Mouse (Mus musculus) cortical plate, adult 2 months (tissue): ENCODE measurements around the gene Rbm47. TPM values are rescaled to one million over a fixed set of nuclear protein-coding genes. Genes with fewer than 3 reads are reported as not detected.

Source experiments
- H3K27ac ChIP-seq: fragments of 200-500 bp; 2 replicates; pipeline ENCODE4 v1.5.1; 2012; ENCODE audit warnings: low read length, control low read depth, inconsistent platforms; ENCODE audit not compliant: insufficient read depth
- H3K4me1 ChIP-seq: fragments of 200-500 bp; 2 replicates; pipeline ENCODE4 v1.6.1; 2011; ENCODE audit warnings: low read length; ENCODE audit not compliant: control insufficient read depth, insufficient read depth
- H3K4me3 ChIP-seq: fragments of 200-500 bp; 2 replicates; pipeline ENCODE4 v1.5.1; 2011; ENCODE audit warnings: mild to moderate bottlenecking, low read length, control low read depth; ENCODE audit not compliant: insufficient read depth
- CTCF ChIP-seq: fragments of 200-500 bp; IDR thresholded peaks from 2 replicates; pipeline ENCODE4 v1.5.1; 2011; ENCODE audit warnings: mild to moderate bottlenecking, control low read depth, low read length; ENCODE audit not compliant: insufficient read depth; ENCODE audit errors: extremely low read depth
- POLR2A ChIP-seq: fragments of 200-500 bp; IDR thresholded peaks from 2 replicates; pipeline ENCODE4 v1.6.1; 2011; ENCODE audit warnings: mild to moderate bottlenecking, low read length, control low read depth; ENCODE audit not compliant: insufficient read depth; ENCODE audit errors: extremely low read depth
- polyA plus RNA-seq: library from polyadenylated mRNA; depleted of rRNA; stranded (reverse); fragments of >200 nt; gene quantifications from 2 replicates; pipeline ENCODE4 v1.2.3, GENCODE M21; 2012

Gene Rbm47
- polyA plus RNA-seq, 1 experiment = 0.73 TPM

DNA sequence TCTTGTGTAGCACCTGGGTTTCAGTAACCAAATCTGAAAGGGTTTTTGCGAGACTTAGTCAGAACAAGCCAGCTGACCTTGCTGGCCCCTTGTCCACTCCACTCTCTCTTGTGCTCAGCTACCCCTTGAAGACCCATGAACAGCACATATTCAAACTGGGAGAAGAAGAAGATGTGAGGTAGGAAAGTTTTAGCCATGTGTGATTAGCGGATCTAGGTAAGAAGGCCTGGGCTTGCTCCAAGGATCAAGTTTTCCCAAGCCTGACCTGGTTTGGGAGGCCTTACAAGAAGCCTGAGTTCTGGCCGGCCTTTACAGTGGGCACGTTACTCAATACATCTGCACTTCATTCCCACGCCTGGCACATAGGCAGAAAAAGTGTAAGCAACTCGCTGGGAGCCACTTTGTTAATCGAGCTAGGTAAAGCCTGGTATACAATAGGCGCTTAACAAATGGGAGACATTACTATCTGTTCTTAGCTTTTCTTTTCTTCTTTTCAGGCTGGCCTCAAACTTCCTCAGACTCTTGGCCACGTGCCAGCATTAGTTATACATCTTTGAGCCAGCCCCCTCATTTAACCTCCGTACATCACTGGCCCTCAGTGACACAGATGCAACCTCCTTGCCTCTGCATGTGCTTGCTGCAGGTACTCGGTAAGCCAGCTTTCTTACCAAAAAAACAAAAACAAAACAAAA, 37.6 kb downstream of the Rbm47 start:
- H3K4me3 ChIP-seq = no peak overlapping the region
- no peak overlapping the region for H3K27ac ChIP-seq
- TF ChIP-seq POLR2A (no peak), CTCF (no peak)

DNA sequence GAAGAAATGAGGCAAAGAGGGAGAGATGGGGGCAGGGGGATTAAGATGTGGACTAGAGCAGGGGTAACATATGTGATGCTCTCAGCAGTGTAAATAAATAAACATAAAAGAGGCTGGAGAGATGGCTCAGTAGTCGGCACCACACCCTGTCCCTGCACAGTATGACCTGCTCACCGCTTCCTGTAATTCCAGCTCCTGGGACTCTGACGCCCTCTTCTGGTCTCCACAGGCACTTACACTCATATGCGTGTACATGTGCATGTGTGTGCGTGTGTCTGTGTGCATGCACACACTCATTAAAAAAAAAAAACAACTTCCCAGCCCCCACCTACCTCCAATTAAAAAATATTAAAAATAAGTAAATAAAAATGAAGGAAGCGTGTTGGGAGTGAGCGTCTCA, 38.3 kb downstream of the Rbm47 start:
- no peak for TF ChIP-seq CTCF
- no peak overlapping the region for H3K27ac ChIP-seq

More for the DNA sequence above, 37.6 kb downstream of the Rbm47 start:
- H3K4me1 ChIP-seq = no peaks in the 10 kb centered on the region

DNA sequence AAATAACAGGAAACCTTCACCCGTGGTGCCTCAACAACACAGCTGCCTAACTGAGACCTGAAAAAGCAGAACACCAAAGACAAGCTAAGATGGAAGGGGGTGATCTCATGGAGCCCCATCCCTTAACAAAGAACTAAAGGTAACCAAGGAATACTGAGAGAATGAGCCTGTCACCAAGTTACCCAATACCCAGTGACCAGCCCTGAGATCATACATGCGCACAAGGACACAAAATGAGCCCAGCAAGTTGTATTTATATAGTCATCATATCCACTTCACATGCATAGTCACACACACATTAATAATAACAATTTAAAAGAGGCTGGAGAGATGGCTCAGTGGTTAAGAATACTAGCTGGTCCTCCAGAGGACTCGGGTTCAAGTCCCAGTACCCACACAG, 44.0 kb downstream of the Rbm47 start:
- TF ChIP-seq CTCF (no peak), POLR2A (no peak)
- Histone ChIP-seq H3K27ac (no peak overlapping the region), H3K4me1 (no peaks in the 10 kb centered on the region), H3K4me3 (no peak overlapping the region)

More for the DNA sequence above, 38.3 kb downstream of the Rbm47 start:
- Histone ChIP-seq H3K4me1 (no peaks in the 10 kb centered on the region), H3K4me3 (no peak overlapping the region)

DNA sequence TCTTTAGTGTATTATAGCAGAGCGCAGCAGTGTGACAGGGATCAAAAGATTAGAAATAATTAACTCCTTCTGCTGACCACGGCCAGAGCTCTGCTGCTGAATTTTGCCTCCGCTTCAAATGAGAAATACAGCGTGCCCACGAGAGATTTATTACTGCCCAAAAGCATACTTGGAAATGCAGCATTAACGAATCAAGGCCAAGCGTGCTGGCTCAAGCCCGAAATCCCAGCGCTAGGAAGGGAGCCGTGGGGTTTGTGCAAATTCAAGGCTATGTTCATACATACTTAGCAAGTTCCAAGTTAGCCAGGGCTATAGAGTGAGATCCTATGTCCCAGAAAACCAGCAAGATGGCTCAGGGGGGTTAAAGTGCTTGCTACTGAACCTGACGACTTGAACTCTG, 47.5 kb downstream of the Rbm47 start:
- no peak for TF ChIP-seq POLR2A
- no peak for TF ChIP-seq CTCF
- H3K4me3 ChIP-seq = no peak overlapping the region
- no peaks in the 10 kb centered on the region for H3K4me1 ChIP-seq
- H3K27ac ChIP-seq = no peak overlapping the region

DNA sequence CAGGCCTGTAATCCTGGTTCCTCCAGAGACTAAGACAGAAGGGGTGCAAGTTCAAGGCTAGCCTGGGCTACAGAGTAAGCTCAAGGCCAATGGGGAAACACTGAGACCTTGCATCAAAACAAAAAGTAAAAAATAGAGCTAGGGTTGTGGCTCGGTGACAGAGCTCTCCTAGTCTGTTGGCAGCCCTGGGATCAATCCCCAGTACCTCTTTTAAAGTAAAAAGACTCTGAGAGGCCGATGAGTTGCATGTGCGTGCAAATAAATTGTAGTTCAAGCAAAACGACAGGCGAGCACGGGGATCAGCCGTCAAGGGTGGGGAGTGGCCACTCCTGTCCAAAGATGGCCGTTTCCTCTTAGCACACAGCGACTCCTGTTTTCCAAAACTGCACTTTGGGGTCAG, 48.0 kb downstream of the Rbm47 start:
- Histone ChIP-seq H3K4me1 (no peaks in the 10 kb centered on the region), H3K27ac (no peak overlapping the region), H3K4me3 (no peak overlapping the region)
- TF ChIP-seq CTCF = no peak
- no peak for TF ChIP-seq POLR2A

DNA sequence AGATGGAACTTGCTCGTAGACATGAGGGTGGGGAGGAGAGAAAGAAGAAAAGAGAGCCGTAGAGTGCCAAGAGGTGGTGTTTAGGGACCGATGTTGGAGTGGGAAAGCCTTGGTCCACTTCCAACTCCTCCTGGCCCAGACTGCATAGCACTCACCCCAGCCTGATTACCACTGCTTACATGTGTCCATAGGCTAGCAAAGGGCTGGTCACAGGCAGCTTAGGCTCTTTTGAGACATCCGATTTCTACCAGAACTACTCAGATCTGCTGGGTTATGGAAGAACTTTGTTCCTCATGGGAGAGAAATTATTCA, 48.9 kb downstream of the Rbm47 start:
- no peaks in the 10 kb centered on the region for H3K4me1 ChIP-seq
- no peak for TF ChIP-seq CTCF
- TF ChIP-seq POLR2A = no peak

DNA sequence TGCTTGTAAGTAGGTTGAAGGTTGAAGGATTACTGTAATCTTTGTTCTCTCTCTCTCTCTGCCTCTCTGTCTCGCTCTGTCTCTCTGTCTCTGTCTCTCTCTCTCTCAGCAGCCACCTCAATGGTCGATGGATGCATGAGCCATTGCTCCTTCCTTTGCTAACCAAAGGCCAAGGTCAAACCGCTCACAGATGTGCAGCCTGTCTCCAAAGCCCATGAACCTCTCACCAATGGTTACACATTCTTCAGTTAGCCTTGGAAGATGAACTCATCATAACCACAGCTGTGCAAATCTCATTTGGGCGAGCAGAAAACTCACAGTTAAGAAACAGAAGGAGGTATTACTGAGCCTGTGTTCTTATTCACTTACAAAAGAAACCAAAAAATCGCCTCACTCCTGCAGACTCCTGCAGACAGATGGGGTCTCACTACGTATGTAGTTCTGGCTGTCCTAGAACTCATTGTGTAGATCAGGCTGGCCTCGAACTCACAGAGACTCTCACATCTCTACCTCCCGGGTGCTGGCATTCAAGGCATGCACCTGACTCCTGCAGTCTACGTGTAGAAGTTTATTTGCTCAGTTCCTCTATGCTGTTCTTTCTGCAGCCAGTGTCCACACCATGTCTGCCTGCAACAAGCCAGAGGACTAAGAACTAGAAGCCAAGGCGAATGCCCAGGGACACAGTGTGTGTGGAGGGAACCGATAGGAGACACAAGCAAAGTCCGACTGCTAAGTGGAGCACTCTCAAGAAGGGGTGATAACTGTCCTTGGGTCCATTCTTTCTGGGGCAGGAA, 49.4 kb downstream of the Rbm47 start:
- Histone ChIP-seq H3K4me1 (no peaks in the 10 kb centered on the region), H3K27ac (no peak overlapping the region), H3K4me3 (no peak overlapping the region)
- TF ChIP-seq POLR2A = no peak
- TF ChIP-seq CTCF = no peak

More for the DNA sequence above, 48.9 kb downstream of the Rbm47 start:
- Histone ChIP-seq H3K4me3 (no peak overlapping the region), H3K27ac (no peak overlapping the region)

DNA sequence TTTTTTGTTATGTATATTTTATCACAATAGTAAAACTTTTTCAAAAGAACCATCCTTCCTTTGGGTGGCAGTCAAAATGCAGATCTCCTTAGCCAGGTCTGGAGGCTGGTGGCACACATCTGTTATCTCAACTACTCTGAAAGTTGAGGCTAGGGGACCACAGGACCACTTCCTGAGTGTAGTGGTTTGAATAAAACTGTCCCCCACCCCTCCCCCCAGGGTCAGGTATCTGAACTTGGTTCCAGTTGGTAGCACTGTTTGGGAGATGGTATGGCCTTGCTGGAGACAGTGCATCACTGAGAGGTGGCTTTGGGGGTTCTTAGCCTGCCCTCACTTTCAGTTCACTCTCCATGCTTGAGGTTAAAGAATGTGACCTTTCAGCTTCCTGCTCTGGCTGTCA, 51.7 kb downstream of the Rbm47 start:
- H3K27ac ChIP-seq = no peak overlapping the region
- no peaks in the 10 kb centered on the region for H3K4me1 ChIP-seq
- TF ChIP-seq POLR2A (no peak), CTCF (no peak)

DNA sequence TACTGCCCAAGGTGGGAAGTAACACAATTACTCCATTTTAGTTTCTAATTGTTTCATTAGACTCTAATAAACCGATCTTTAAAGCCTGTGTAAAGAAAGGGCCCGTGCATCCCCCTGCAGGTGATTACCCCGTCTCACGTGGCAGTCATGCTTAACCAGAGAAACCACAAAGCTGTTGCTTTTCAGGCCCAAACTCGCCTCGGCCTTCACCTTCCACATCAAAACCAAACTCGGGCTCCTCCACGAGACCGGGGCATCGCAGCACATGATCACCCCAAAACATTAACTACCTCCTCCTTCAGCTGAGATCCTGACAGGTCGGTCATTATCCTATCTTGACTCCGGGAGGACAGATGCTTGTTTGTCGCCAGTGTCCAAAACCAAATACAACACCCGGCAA, 58.2 kb downstream of the Rbm47 start:
- TF ChIP-seq POLR2A (no peak), CTCF (no peak)
- no peak overlapping the region for H3K4me3 ChIP-seq
- no peaks in the 10 kb centered on the region for H3K4me1 ChIP-seq
- no peak overlapping the region for H3K27ac ChIP-seq

More for the DNA sequence above, 51.7 kb downstream of the Rbm47 start:
- no peak overlapping the region for H3K4me3 ChIP-seq

DNA sequence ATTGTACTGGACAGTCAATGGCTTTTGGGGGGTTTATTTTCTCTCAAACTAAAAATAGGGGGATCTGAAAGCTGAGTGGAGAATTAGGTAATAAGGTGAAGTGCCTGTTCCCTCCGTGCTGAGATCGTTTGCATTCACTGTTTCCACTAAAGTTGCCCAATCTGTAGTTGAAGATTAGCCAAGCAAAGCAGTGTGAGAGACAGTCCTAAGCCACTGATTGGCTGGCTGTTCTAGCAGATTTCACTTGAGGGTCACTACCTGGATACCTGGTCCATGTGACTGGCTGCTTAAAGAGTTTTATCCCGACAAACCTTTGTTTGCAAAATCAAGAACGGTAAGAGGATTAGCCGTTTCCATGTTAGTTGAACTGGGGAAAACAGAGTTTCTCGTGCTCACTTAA, 58.7 kb downstream of the Rbm47 start:
- H3K4me3 ChIP-seq = no peak overlapping the region
- TF ChIP-seq CTCF = no peak
- TF ChIP-seq POLR2A = no peak

DNA sequence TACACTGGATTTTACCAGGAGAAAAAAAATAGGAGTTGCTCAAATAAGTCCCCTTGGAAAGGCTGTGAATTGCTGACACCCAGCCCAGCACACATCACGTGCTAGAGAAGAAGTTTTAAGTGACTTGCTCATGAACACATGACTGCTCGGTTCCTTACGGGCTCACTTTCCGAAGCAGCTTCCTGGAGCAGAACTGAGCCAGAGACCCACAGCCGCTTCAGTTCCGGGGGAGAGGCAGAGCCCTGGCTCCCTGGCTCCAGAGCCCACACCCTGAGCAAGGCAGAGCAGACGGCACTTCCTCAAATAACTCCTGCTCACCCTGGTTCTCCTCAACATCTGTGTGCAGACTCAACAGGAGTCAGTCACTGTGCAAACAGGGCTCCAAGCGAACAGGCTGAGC, 60.9 kb downstream of the Rbm47 start:
- H3K4me1 ChIP-seq = no peaks in the 10 kb centered on the region
- TF ChIP-seq CTCF (no peak), POLR2A (no peak)
- H3K4me3 ChIP-seq = no peak overlapping the region
- no peak overlapping the region for H3K27ac ChIP-seq

More for the DNA sequence above, 58.7 kb downstream of the Rbm47 start:
- Histone ChIP-seq H3K4me1 (no peaks in the 10 kb centered on the region), H3K27ac (no peak overlapping the region)
